Mouse (Mus musculus) kidney, embryonic 14.5 days (tissue): ENCODE measurements around the gene Rpusd1. TPM values are rescaled to one million over a fixed set of nuclear protein-coding genes. Genes with fewer than 3 reads are reported as not detected.

Experiments used
- ATAC-seq: fragments of 200-750 bp; cut with Nextera tagmentation; 2 replicates; pipeline ENCODE4 v1.8.0; 2017; ENCODE audit warnings: moderate number of reproducible peaks, mild to moderate bottlenecking, moderate TSS enrichment, moderate library complexity; ENCODE audit not compliant: low FRiP score, low TSS enrichment
- H3K27ac ChIP-seq: fragments of 300-500 bp; sonication (generic); 2 replicates; pipeline ENCODE4 v1.5.1; 2014; ENCODE audit warnings: low read depth, mild to moderate bottlenecking, low read length, moderate library complexity, mixed read lengths
- H3K27me3 ChIP-seq: fragments of 300-500 bp; sonication (generic); 2 replicates; pipeline ENCODE4 v1.6.1; 2014; ENCODE audit warnings: mild to moderate bottlenecking, low read length; ENCODE audit not compliant: control insufficient read depth, insufficient read depth
- H3K36me3 ChIP-seq: fragments of 300-500 bp; sonication (generic); 2 replicates; pipeline ENCODE4 v1.6.1; 2014; ENCODE audit warnings: low read length, mixed read lengths; ENCODE audit not compliant: control insufficient read depth, insufficient read depth
- H3K4me1 ChIP-seq: fragments of 300-500 bp; sonication (generic); 2 replicates; pipeline ENCODE4 v1.6.1; 2014; ENCODE audit warnings: low read length, mixed read lengths; ENCODE audit not compliant: control insufficient read depth, insufficient read depth
- H3K4me2 ChIP-seq: fragments of 300-500 bp; sonication (generic); replicated peaks from 2 replicates; pipeline ENCODE4 v1.6.1; 2014; ENCODE audit warnings: low read depth, mild to moderate bottlenecking, low read length
- H3K4me3 ChIP-seq: fragments of 300-500 bp; sonication (generic); 2 replicates; pipeline ENCODE4 v1.5.1; 2014; ENCODE audit warnings: mild to moderate bottlenecking, low read length
- H3K9ac ChIP-seq: fragments of 300-500 bp; sonication (generic); 2 replicates; pipeline ENCODE4 v1.6.1; 2014; ENCODE audit warnings: low read depth, mild to moderate bottlenecking, low read length, moderate library complexity
- H3K9me3 ChIP-seq: fragments of 300-500 bp; sonication (generic); 2 replicates; pipeline ENCODE4 v1.6.1; 2016; ENCODE audit warnings: low read length; ENCODE audit not compliant: control insufficient read depth
- WGBS: fragments of 180-500 bp; shearing (Covaris S2); extraction: QIAGEN DNeasy Blood & Tissue Kit; methylation state at CpG from one replicate; pipeline ENCODE4 v1.1.7; 2014; 5-methylcytosine and 5-hydroxymethylcytosine counted together
- polyA plus RNA-seq: library from polyadenylated mRNA; unstranded; fragments of >200 nt; fragmentation: Nextera tagmentation; extraction: Ambion mirVana; gene quantifications from 2 replicates; pipeline ENCODE4 v1.2.1, GENCODE M21; 2014

Rpusd1 gene
- polyA plus RNA-seq, 1 experiment from 2014 or later = 22.1 TPM

- no peaks in the 10 kb centered on the region for H3K4me1 ChIP-seq
- WGBS = 88% methylated on average over 6 of the region's 6 CpGs
- no peaks in the 10 kb centered on the region for H3K36me3 ChIP-seq
- no peak overlapping the region for H3K4me2 ChIP-seq
- no peak for ATAC-seq
- H3K9me3 ChIP-seq = no peaks in the 10 kb centered on the region
- H3K27ac ChIP-seq = no peak overlapping the region
- H3K27me3 ChIP-seq = no peaks in the 10 kb centered on the region
- H3K4me3 ChIP-seq = no peak overlapping the region
- H3K9ac ChIP-seq = no peak overlapping the region
These were observed 21.8 kb downstream of the Rpusd1 start for GRCm38 (mm10) chr17:25749314-25749713.

GRCm38 (mm10) chr17:25751446-25751845 lies 24.0 kb downstream of the Rpusd1 start:
- H3K9ac ChIP-seq = no peak overlapping the region
- 34% methylated on average over 5 of the region's 5 CpGs for WGBS
- ATAC-seq = no peak

GRCm38 (mm10) chr17:25754241-25754640 lies 26.8 kb downstream of the Rpusd1 start, which contains the start of gene Msln:
Gene Msln, minus strand, starts transcription at chr17:25754378.
- no peak within 1 kb of the TSS for H3K9ac ChIP-seq
- H3K36me3 ChIP-seq = no peaks in the 10 kb centered on the region
- no peaks in the 10 kb centered on the region for H3K27me3 ChIP-seq
- H3K27ac ChIP-seq = no peak within 1 kb of the TSS
- ATAC-seq = no peak
- H3K4me1 ChIP-seq = no peaks in the 10 kb centered on the region; the same call in 1 of the 2 replicates
- H3K4me2 ChIP-seq = no peak within 1 kb of the TSS
- no peak within 1 kb of the TSS for H3K4me3 ChIP-seq
- 86% methylated on average over 9 of the region's 9 CpGs for WGBS
- H3K9me3 ChIP-seq = no peaks in the 10 kb centered on the region

More at GRCm38 (mm10) chr17:25751446-25751845, 24.0 kb downstream of the Rpusd1 start:
- H3K4me3 ChIP-seq = no peak overlapping the region
- no peaks in the 10 kb centered on the region for H3K36me3 ChIP-seq
- no peaks in the 10 kb centered on the region for H3K27me3 ChIP-seq
- H3K4me2 ChIP-seq = no peak overlapping the region
- no peaks in the 10 kb centered on the region; the same call in 1 of the 2 replicates for H3K4me1 ChIP-seq
- H3K27ac ChIP-seq = no peak overlapping the region
- no peaks in the 10 kb centered on the region for H3K9me3 ChIP-seq

- no peak overlapping the region for H3K4me2 ChIP-seq
- no peak for ATAC-seq
- no peak overlapping the region for H3K4me3 ChIP-seq
- 87% methylated on average over 4 of the region's 4 CpGs for WGBS
- no peaks in the 10 kb centered on the region for H3K36me3 ChIP-seq
- no peaks in the 10 kb centered on the region for H3K9me3 ChIP-seq
- H3K9ac ChIP-seq = no peak overlapping the region
- no peaks in the 10 kb centered on the region; the same call in 1 of the 2 replicates for H3K4me1 ChIP-seq
- H3K27ac ChIP-seq = no peak overlapping the region
- H3K27me3 ChIP-seq = no peaks in the 10 kb centered on the region
These were observed 27.6 kb downstream of the Rpusd1 start for GRCm38 (mm10) chr17:25755086-25755485.

GRCm38 (mm10) chr17:25755627-25756377 lies 28.3 kb downstream of the Rpusd1 start:
- Histone ChIP-seq H3K9me3 (no peaks in the 10 kb centered on the region), H3K27me3 (no peaks in the 10 kb centered on the region), H3K4me2 (no peak overlapping the region), H3K36me3 (no peaks in the 10 kb centered on the region), H3K9ac (no peak overlapping the region), H3K4me1 (no peaks in the 10 kb centered on the region; the same call in 1 of the 2 replicates), H3K27ac (no peak overlapping the region), H3K4me3 (no peak overlapping the region)
- ATAC-seq = peak; percentile 58
- 28% methylated on average over 4 of the region's 4 CpGs for WGBS

- no peak for ATAC-seq
- Histone ChIP-seq H3K9ac (no peak overlapping the region), H3K4me1 (no peaks in the 10 kb centered on the region; the same call in 1 of the 2 replicates), H3K4me3 (no peak overlapping the region), H3K4me2 (no peak overlapping the region), H3K9me3 (no peaks in the 10 kb centered on the region), H3K36me3 (no peaks in the 10 kb centered on the region), H3K27me3 (no peaks in the 10 kb centered on the region), H3K27ac (no peak overlapping the region)
- WGBS = 75% methylated on average over 9 of the region's 9 CpGs
These were observed 29.1 kb downstream of the Rpusd1 start for GRCm38 (mm10) chr17:25756378-25757242.

GRCm38 (mm10) chr17:25757691-25758090 lies 30.2 kb downstream of the Rpusd1 start:
- Histone ChIP-seq H3K27ac (no peak overlapping the region), H3K9me3 (no peaks in the 10 kb centered on the region), H3K27me3 (no peaks in the 10 kb centered on the region), H3K4me3 (no peak overlapping the region), H3K36me3 (no peaks in the 10 kb centered on the region), H3K9ac (no peak overlapping the region), H3K4me1 (no peaks in the 10 kb centered on the region; the same call in 1 of the 2 replicates), H3K4me2 (no peak overlapping the region)
- WGBS = 57% methylated on average over 3 of the region's 3 CpGs
- no peak for ATAC-seq

GRCm38 (mm10) chr17:25760148-25760547 lies 32.7 kb downstream of the Rpusd1 start:
- Histone ChIP-seq H3K9ac (no peak overlapping the region), H3K27me3 (no peaks in the 10 kb centered on the region), H3K4me1 (no peaks in the 10 kb centered on the region; the same call in 1 of the 2 replicates), H3K4me3 (no peak overlapping the region), H3K36me3 (no peaks in the 10 kb centered on the region), H3K27ac (no peak overlapping the region), H3K4me2 (no peak overlapping the region), H3K9me3 (no peaks in the 10 kb centered on the region)
- WGBS = 73% methylated on average over 8 of the region's 8 CpGs
- ATAC-seq = no peak

- Histone ChIP-seq H3K4me3 (no peak overlapping the region), H3K9me3 (no peaks in the 10 kb centered on the region), H3K27ac (no peak overlapping the region), H3K4me2 (no peak overlapping the region), H3K4me1 (no peaks in the 10 kb centered on the region), H3K9ac (no peak overlapping the region), H3K27me3 (no peaks in the 10 kb centered on the region), H3K36me3 (no peaks in the 10 kb centered on the region)
- 61% methylated on average over 4 of the region's 4 CpGs for WGBS
- no peak for ATAC-seq
These were observed 34.1 kb downstream of the Rpusd1 start for GRCm38 (mm10) chr17:25761561-25761970.
